Mouse (Mus musculus) stomach, postnatal 0 days (tissue): ENCODE measurements at regions not wholly inside any gene's neighbourhood (a gene's known extent, or its start where the extent isn't known, plus 50 kb on each side); places are given as distances from the start of the nearest gene placed in this dataset.

ENCODE experiments used
- CTCF ChIP-seq: IDR thresholded peaks from 2 replicates; pipeline ENCODE4 v1.5.1; 2016; ENCODE audit warnings: antibody characterized with exemption, low read depth, mild to moderate bottlenecking, moderate library complexity
- EP300 ChIP-seq: optimal IDR thresholded peaks from 2 replicates; pipeline ENCODE3; 2016; ENCODE audit warnings: antibody characterized with exemption

- TF ChIP-seq CTCF (no peak), EP300 (no peak)
Observed at GRCm38 (mm10) chr2:115469165-115469821, 112.2 kb upstream of the BC052040 start.
